Mouse (Mus musculus): ENCODE results near the gene Mthfd2l. TPM values are rescaled to one million over a fixed set of nuclear protein-coding genes. Genes with fewer than 3 reads are reported as not detected.

Mthfd2l gene
- total RNA-seq (2023): 4.6 TPM

DNA sequence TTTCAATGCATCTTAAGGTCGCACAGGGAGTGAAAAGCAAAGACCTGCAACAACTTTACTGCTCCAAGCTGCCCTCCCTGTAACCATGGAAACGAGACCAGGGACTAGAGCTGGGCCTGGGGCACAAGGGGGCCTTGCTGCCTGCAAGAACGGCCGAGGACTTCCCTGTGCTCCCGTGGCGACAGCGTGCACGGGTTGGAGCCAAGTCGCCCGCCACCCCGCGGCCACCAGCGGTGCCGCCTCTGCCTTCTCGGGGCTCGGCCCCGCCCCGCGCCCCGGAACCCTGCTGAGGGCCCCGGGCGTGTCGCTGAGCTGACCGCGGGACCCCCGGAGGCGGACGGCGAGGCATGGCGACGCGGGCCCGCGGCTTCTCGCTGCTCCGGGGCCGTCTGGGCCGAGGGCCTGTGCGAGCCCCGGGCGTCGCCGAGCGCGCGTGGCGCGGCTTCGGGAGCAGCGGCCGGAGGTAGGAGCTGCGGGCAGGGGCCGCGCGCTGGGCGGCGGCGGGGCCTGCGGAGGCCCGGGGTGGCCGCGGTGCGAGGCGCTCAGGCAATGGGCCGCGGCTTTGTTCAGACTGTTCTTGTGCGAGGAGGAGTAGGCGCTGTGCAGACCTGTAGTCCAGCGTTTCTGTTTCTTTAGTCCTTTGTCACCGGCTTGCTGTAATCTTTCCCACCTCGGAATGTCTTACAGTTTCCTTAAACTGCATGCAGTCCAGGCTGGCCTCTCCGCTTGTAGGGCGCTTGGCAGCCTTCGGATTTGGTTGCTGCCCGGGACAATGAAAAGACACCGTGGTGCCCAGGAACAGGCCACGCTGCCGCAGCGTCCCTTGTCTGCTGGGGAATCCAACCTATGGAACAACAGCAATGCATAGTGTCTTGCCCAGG is at the start of gene Mthfd2l:
TSS of gene Mthfd2l (plus strand) at position 147 of the 881 bp plus-strand sequence.

DNA sequence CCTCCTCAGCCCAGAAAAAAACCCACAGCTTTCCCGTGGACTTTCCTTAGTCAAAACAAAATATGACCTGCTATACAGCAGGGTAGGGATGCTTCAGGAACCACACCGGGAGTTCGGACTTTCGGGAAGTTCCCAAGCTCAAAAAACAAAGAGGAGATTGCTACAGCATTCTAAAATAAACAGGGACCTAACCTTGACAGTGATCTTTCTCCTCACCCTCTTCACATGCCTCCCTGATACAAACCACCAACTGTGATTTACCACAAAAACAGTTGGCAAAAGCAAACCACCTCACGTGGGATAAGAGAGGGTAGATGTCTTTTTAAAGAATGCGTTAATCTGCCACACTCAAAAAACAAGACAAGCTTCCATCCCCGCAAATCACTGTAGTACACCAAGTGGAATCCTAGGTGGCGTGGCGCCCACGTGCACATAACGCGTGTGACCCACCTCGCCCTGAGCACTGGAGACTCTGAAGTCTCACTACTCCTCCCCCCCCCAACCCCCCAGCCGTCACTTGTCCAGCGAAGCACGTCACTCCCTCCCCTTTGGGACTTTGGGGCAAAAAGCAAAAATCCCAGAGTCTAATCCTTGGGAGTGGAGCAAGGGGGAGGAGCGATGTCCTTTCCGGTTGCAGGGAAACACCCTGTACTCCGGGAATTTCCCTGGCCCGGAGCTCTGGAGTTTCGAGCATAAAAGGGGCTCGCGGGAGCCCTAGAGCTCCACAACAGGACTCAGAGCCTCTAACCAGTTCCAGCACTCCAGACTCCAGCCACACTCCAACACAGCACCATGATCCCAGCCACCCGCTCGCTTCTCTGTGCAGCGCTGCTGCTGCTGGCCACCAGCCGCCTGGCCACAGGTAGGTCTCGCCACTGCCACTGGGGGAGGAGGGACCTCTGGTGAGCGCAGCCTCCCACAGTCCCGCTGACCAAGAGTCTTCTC is 40.1 kb upstream of the Mthfd2l start, which contains the start of gene Cxcl1:
TSS of gene Cxcl1 (plus strand) at position 723 of the 945 bp plus-strand sequence.

DNA sequence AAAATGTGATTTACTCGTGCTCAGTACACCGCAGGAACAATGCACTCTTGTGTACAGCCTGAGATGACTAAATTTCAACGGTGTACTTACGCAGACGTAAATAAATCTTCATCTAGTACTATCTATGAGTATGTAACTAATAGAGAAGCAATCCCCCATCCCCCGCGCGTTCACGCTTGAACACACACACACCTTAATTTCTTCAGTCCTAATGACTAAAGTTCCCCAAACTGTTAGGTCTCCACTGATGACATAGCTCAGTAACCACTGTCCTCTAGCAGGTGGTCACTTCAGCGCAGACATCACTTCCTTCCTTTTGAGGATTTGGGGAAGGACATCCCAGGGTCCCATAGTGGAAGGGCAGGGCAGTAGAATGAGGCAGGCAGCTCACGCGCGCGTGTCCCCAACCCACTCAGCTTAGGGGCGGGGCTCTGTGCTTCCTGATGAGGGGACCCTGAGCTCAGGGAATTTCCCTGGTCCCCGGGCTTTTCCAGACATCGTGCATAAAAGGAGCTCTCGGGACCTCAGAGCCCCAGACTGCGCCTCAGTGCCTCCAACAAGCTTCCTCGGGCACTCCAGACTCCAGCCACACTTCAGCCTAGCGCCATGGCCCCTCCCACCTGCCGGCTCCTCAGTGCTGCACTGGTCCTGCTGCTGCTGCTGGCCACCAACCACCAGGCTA is 27.4 kb upstream of the Mthfd2l start, which contains the start of gene Cxcl2:
TSS of gene Cxcl2 (plus strand) at position 533 of the 682 bp plus-strand sequence.

DNA sequence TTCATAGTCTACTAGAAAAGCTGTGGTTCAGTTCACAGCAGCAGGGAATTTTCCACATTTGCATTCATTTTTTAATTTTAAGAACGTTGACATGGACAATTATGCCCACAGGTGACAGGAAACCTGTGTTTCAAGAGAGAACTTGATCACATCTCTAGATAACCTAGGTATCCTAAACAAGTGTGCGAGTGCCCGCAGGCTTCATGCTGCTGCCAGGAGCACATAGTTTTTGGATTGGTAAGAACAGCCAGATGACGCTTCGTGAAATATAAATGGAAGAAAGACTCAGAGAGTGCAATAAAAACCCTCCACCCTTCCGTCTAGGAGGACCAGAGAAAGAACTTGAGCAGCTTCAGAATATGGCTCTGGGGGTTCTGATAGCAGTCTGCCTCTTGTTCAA is 96.2 kb downstream of the Mthfd2l start, which contains the start of gene Epgn:
TSS of gene Epgn (plus strand) at position 301 of the 400 bp plus-strand sequence.

Other genes with a start within 250 kb of the Mthfd2l start
- 0.62 TPM for gene Cxcl5, start 171.8 kb upstream of the Mthfd2l start, total RNA-seq (2023)
- 7.9 TPM for gene Ppbp, start 162.6 kb upstream of the Mthfd2l start, total RNA-seq (2023)
- 4.3 TPM for gene Pf4, start 158.7 kb upstream of the Mthfd2l start, total RNA-seq (2023)
- gene Cxcl3, start 145.0 kb upstream of the Mthfd2l start, total RNA-seq (2023): not detected
- gene Cxcl15, start 136.6 kb upstream of the Mthfd2l start, total RNA-seq (2023): not detected
- 0.65 TPM for gene Cxcl1, start 39.9 kb upstream of the Mthfd2l start, total RNA-seq (2023)
- gene Cxcl2, start 27.2 kb upstream of the Mthfd2l start, total RNA-seq (2023): 7.3 TPM
- not detected for gene Epgn, start 96.3 kb downstream of the Mthfd2l start, total RNA-seq (2023)
- gene Ereg, start 143.5 kb downstream of the Mthfd2l start, total RNA-seq (2023): not detected
- gene Areg, start 208.5 kb downstream of the Mthfd2l start, total RNA-seq (2023): 0.65 TPM

Measured in CD4-positive naive resting alpha-beta T cell, adult 57 days (primary cell).